Mouse (Mus musculus) testis, adult 2 months (tissue): Measurements from ENCODE around the gene Tstd1.

Source experiments
- CTCF ChIP-seq: fragments of 200-500 bp; IDR thresholded peaks from 2 replicates; pipeline ENCODE4 v1.5.1; 2012; ENCODE audit warnings: low read depth, mild to moderate bottlenecking, inconsistent platforms, low read length, moderate library complexity; ENCODE audit not compliant: control insufficient read depth, insufficient read depth, insufficient replicate concordance
- POLR2A ChIP-seq: fragments of 200-500 bp; IDR thresholded peaks from 2 replicates; pipeline ENCODE4 v1.6.1; 2012; ENCODE audit warnings: low read depth, mild to moderate bottlenecking, inconsistent platforms, low read length, moderate library complexity; ENCODE audit not compliant: control insufficient read depth

GRCm38 (mm10) chr1:171439072-171439471 lies 20.4 kb downstream of the Tstd1 start:
- TF ChIP-seq CTCF (no peak), POLR2A (no peak)
